Mouse (Mus musculus): ENCODE results near the gene Cdh23. TPM values are rescaled to one million over a fixed set of nuclear protein-coding genes. Genes with fewer than 3 reads are reported as not detected.

The Cdh23 gene
- polyA plus RNA-seq, 1 experiment from 2014 or later: 0.53 TPM

- Histone ChIP-seq H3K27ac (ENCODE audit: low read length) (no peak overlapping the region), H3K9ac (ENCODE audit: low read length) (no peak overlapping the region), H3K27me3 (ENCODE audit: control insufficient read depth, insufficient read depth, low read length) (no peaks in the 10 kb centered on the region), H3K36me3 (ENCODE audit: control insufficient read depth, insufficient read depth, low read length) (no peaks in the 10 kb centered on the region), H3K4me1 (ENCODE audit: control insufficient read depth, insufficient read depth, low read length) (peaks cover 13% of the 10 kb centered on the region; the same call in 1 of the 2 replicates), H3K4me2 (ENCODE audit: low read depth, low read length) (no peak overlapping the region), H3K9me3 (replicated peaks; ENCODE audit: control insufficient read depth, low read length) (no peaks in the 10 kb centered on the region), H3K4me3 (replicated peaks; ENCODE audit: low read length) (no peak overlapping the region)
- WGBS: 52% methylated on average over 6 of the region's 6 CpGs
- no peak for ATAC-seq (ENCODE audit: insufficient read depth, low FRiP score)
Observed at GRCm38 (mm10) chr10:60271015-60271414, 425.3 kb downstream of the Cdh23 start.

- H3K4me1 ChIP-seq (ENCODE audit: control insufficient read depth, insufficient read depth, low read length): peaks cover 13% of the 10 kb centered on the region; the same call in 1 of the 2 replicates
- H3K27ac ChIP-seq (ENCODE audit: low read length): peak overlapping the region; percentile 56
- 55% methylated on average over 13 of the region's 13 CpGs for WGBS
- ATAC-seq (ENCODE audit: insufficient read depth, low FRiP score): peak; percentile 71
- no peaks in the 10 kb centered on the region for H3K36me3 ChIP-seq (ENCODE audit: control insufficient read depth, insufficient read depth, low read length)
- no peak overlapping the region for H3K4me2 ChIP-seq (ENCODE audit: low read depth, low read length)
- H3K9ac ChIP-seq (ENCODE audit: low read length): peak overlapping the region; percentile 42; the same call in 1 of the 2 replicates
- H3K27me3 ChIP-seq (ENCODE audit: control insufficient read depth, insufficient read depth, low read length): no peaks in the 10 kb centered on the region
- no peak overlapping the region for H3K4me3 ChIP-seq (replicated peaks; ENCODE audit: low read length)
- no peaks in the 10 kb centered on the region for H3K9me3 ChIP-seq (replicated peaks; ENCODE audit: control insufficient read depth, low read length)
Observed at GRCm38 (mm10) chr10:60269141-60270064, 426.9 kb downstream of the Cdh23 start.

- no peaks in the 10 kb centered on the region for H3K27me3 ChIP-seq (ENCODE audit: control insufficient read depth, insufficient read depth, low read length)
- no peak overlapping the region for H3K4me2 ChIP-seq (ENCODE audit: low read depth, low read length)
- no peak overlapping the region for H3K4me3 ChIP-seq (replicated peaks; ENCODE audit: low read length)
- WGBS: 90% methylated on average over 10 of the region's 11 CpGs
- H3K9me3 ChIP-seq (replicated peaks; ENCODE audit: control insufficient read depth, low read length): no peaks in the 10 kb centered on the region
- no peak for ATAC-seq (ENCODE audit: insufficient read depth, low FRiP score)
- H3K27ac ChIP-seq (ENCODE audit: low read length): peak overlapping the region; percentile 56
- no peak overlapping the region for H3K9ac ChIP-seq (ENCODE audit: low read length)
- peaks cover 13% of the 10 kb centered on the region; the same call in 1 of the 2 replicates for H3K4me1 ChIP-seq (ENCODE audit: control insufficient read depth, insufficient read depth, low read length)
- no peaks in the 10 kb centered on the region for H3K36me3 ChIP-seq (ENCODE audit: control insufficient read depth, insufficient read depth, low read length)
Observed at GRCm38 (mm10) chr10:60268738-60269137, 427.6 kb downstream of the Cdh23 start.

- H3K9me3 ChIP-seq (replicated peaks; ENCODE audit: control insufficient read depth, low read length): no peaks in the 10 kb centered on the region
- WGBS: 81% methylated on average over 8 of the region's 8 CpGs
- no peak overlapping the region for H3K4me2 ChIP-seq (ENCODE audit: low read depth, low read length)
- H3K27ac ChIP-seq (ENCODE audit: low read length): no peak overlapping the region
- H3K4me1 ChIP-seq (ENCODE audit: control insufficient read depth, insufficient read depth, low read length): peaks cover 15% of the 10 kb centered on the region; the same call in 1 of the 2 replicates
- no peak overlapping the region for H3K4me3 ChIP-seq (replicated peaks; ENCODE audit: low read length)
- no peaks in the 10 kb centered on the region for H3K27me3 ChIP-seq (ENCODE audit: control insufficient read depth, insufficient read depth, low read length)
- no peak overlapping the region for H3K9ac ChIP-seq (ENCODE audit: low read length)
- H3K36me3 ChIP-seq (ENCODE audit: control insufficient read depth, insufficient read depth, low read length): no peaks in the 10 kb centered on the region
- ATAC-seq (ENCODE audit: insufficient read depth, low FRiP score): no peak
Observed at GRCm38 (mm10) chr10:60266842-60267401, 429.4 kb downstream of the Cdh23 start.

GRCm38 (mm10) chr10:60265252-60265651 lies 431.0 kb downstream of the Cdh23 start:
- no peak for ATAC-seq (ENCODE audit: insufficient read depth, low FRiP score)
- WGBS: 65% methylated on average over 10 of the region's 10 CpGs
- H3K27ac ChIP-seq (ENCODE audit: low read length): no peak overlapping the region

GRCm38 (mm10) chr10:60263351-60263750 lies 432.9 kb downstream of the Cdh23 start:
- Histone ChIP-seq H3K36me3 (ENCODE audit: control insufficient read depth, insufficient read depth, low read length) (no peaks in the 10 kb centered on the region), H3K4me2 (ENCODE audit: low read depth, low read length) (no peak overlapping the region), H3K4me1 (ENCODE audit: control insufficient read depth, insufficient read depth, low read length) (peaks cover 8% of the 10 kb centered on the region), H3K27me3 (ENCODE audit: control insufficient read depth, insufficient read depth, low read length) (no peaks in the 10 kb centered on the region), H3K9ac (ENCODE audit: low read length) (no peak overlapping the region), H3K27ac (ENCODE audit: low read length) (no peak overlapping the region), H3K9me3 (replicated peaks; ENCODE audit: control insufficient read depth, low read length) (no peaks in the 10 kb centered on the region), H3K4me3 (replicated peaks; ENCODE audit: low read length) (no peak overlapping the region)
- ATAC-seq (ENCODE audit: insufficient read depth, low FRiP score): no peak
- 73% methylated on average over 7 of the region's 7 CpGs for WGBS

More at GRCm38 (mm10) chr10:60265252-60265651, 431.0 kb downstream of the Cdh23 start:
- Histone ChIP-seq H3K4me2 (ENCODE audit: low read depth, low read length) (no peak overlapping the region), H3K9ac (ENCODE audit: low read length) (no peak overlapping the region), H3K4me3 (replicated peaks; ENCODE audit: low read length) (no peak overlapping the region), H3K9me3 (replicated peaks; ENCODE audit: control insufficient read depth, low read length) (no peaks in the 10 kb centered on the region), H3K27me3 (ENCODE audit: control insufficient read depth, insufficient read depth, low read length) (no peaks in the 10 kb centered on the region), H3K36me3 (ENCODE audit: control insufficient read depth, insufficient read depth, low read length) (no peaks in the 10 kb centered on the region), H3K4me1 (ENCODE audit: control insufficient read depth, insufficient read depth, low read length) (peaks cover 15% of the 10 kb centered on the region)

- 0 out of 2 replicates have a peak overlapping the region, but pooled peaks have one; percentile 20 for H3K9ac ChIP-seq (ENCODE audit: low read length)
Observed at GRCm38 (mm10) chr10:60262386-60262785, 433.9 kb downstream of the Cdh23 start.

GRCm38 (mm10) chr10:60261530-60261929 lies 434.8 kb downstream of the Cdh23 start:
- H3K27me3 ChIP-seq (ENCODE audit: control insufficient read depth, insufficient read depth, low read length): no peaks in the 10 kb centered on the region
- H3K4me2 ChIP-seq (ENCODE audit: low read depth, low read length): no peak overlapping the region
- no peaks in the 10 kb centered on the region for H3K36me3 ChIP-seq (ENCODE audit: control insufficient read depth, insufficient read depth, low read length)
- H3K4me1 ChIP-seq (ENCODE audit: control insufficient read depth, insufficient read depth, low read length): peaks cover 8% of the 10 kb centered on the region
- WGBS: 45% methylated on average over 5 of the region's 5 CpGs
- H3K4me3 ChIP-seq (replicated peaks; ENCODE audit: low read length): no peak overlapping the region
- ATAC-seq (ENCODE audit: insufficient read depth, low FRiP score): no peak
- no peak overlapping the region for H3K27ac ChIP-seq (ENCODE audit: low read length)
- no peaks in the 10 kb centered on the region for H3K9me3 ChIP-seq (replicated peaks; ENCODE audit: control insufficient read depth, low read length)
- H3K9ac ChIP-seq (ENCODE audit: low read length): no peak overlapping the region

More at GRCm38 (mm10) chr10:60262386-60262785, 433.9 kb downstream of the Cdh23 start:
- no peaks in the 10 kb centered on the region for H3K9me3 ChIP-seq (replicated peaks; ENCODE audit: control insufficient read depth, low read length)
- ATAC-seq (ENCODE audit: insufficient read depth, low FRiP score): peak; percentile 89; the same call in 1 of the 2 replicates
- peak overlapping the region; percentile 61 for H3K27ac ChIP-seq (ENCODE audit: low read length)
- H3K4me1 ChIP-seq (ENCODE audit: control insufficient read depth, insufficient read depth, low read length): peaks cover 8% of the 10 kb centered on the region
- H3K4me2 ChIP-seq (ENCODE audit: low read depth, low read length): no peak overlapping the region
- no peaks in the 10 kb centered on the region for H3K36me3 ChIP-seq (ENCODE audit: control insufficient read depth, insufficient read depth, low read length)
- 24% methylated on average over 3 of the region's 3 CpGs for WGBS
- H3K4me3 ChIP-seq (replicated peaks; ENCODE audit: low read length): no peak overlapping the region
- H3K27me3 ChIP-seq (ENCODE audit: control insufficient read depth, insufficient read depth, low read length): no peaks in the 10 kb centered on the region

All from stomach, embryonic 16.5 days (tissue).